In the genomic region with DNA sequence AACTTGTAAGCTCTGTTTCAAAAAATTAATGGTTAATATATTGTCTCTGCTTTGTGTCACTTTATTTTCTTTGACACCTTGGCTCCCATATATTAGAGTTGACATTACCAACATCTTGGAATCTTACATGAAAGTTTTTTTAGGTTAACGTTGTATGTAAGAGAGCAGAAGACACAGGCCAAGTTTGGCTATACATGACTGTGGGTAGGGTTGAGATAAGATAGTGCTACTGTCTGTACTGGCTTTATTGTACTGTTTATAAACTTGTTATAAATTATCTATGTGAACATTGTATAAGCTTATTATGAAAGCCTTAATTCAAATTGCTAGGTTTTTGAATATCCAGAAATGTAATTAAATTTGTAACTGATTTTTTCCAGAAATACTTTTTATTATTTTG, we compare ENCODE assay signal across 34 mouse cellular contexts.
"Had no signal": no experiment of that assay in that cellular context is flagged by ENCODE, and none has a peak within 500 bp of the region (broad histone marks: within the 10 kb centered on the region; RNA-seq: fewer than 3 reads in every experiment).

No protein-coding gene starts in this region.

- H3K4me2 ChIP-seq: heart, embryonic 11.5 days; heart, embryonic 12.5 days; heart, embryonic 13.5 days; heart, embryonic 15.5 days; hindbrain, embryonic 13.5 days; hindbrain, embryonic 14.5 days; hindbrain, embryonic 15.5 days; intestine, embryonic 15.5 days; kidney, embryonic 15.5 days had no signal

- H3K4me1 ChIP-seq: heart, embryonic 13.5 days; heart, embryonic 15.5 days; hindbrain, embryonic 13.5 days; hindbrain, embryonic 15.5 days; intestine, embryonic 15.5 days had no signal

- H3K27me3 ChIP-seq: heart, embryonic 12.5 days; heart, embryonic 13.5 days; heart, embryonic 15.5 days; hindbrain, embryonic 13.5 days; hindbrain, embryonic 15.5 days; intestine, embryonic 15.5 days; kidney, embryonic 15.5 days had no signal

- H3K9me3 ChIP-seq: heart, embryonic 10.5 days; heart, embryonic 12.5 days; heart, embryonic 13.5 days; heart, embryonic 15.5 days; hindbrain, embryonic 10.5 days; hindbrain, embryonic 13.5 days; hindbrain, embryonic 15.5 days; intestine, embryonic 15.5 days; kidney, embryonic 15.5 days had no signal

- H3K36me3 ChIP-seq: heart, embryonic 10.5 days; heart, embryonic 12.5 days; heart, embryonic 15.5 days; hindbrain, embryonic 10.5 days; hindbrain, embryonic 13.5 days; hindbrain, embryonic 15.5 days had no signal

- ATAC-seq: hindbrain, embryonic 16.5 days; hindbrain, postnatal 0 days; inflammation-experienced regulatory T-cells, adult 6 months; intestine, embryonic 15.5 days; intestine, embryonic 16.5 days; intestine, postnatal 0 days had no signal

- H3K9ac ChIP-seq: heart, embryonic 12.5 days; heart, embryonic 13.5 days; heart, embryonic 15.5 days; hindbrain, embryonic 13.5 days; hindbrain, embryonic 14.5 days; hindbrain, embryonic 15.5 days; intestine, embryonic 15.5 days; kidney, embryonic 15.5 days had no signal

- H3K4me3 ChIP-seq: heart, embryonic 10.5 days; heart, embryonic 12.5 days; heart, embryonic 13.5 days; heart, embryonic 15.5 days; hindbrain, embryonic 10.5 days; hindbrain, embryonic 13.5 days; hindbrain, embryonic 15.5 days; intestine, embryonic 15.5 days; kidney, embryonic 15.5 days; layer of hippocampus, adult 2 months had no signal

- H3K27ac ChIP-seq: heart, embryonic 10.5 days; heart, embryonic 13.5 days; heart, embryonic 15.5 days; hindbrain, embryonic 13.5 days; hindbrain, embryonic 14.5 days; hindbrain, embryonic 15.5 days; hindbrain, postnatal 0 days; intestine, embryonic 15.5 days; kidney, postnatal 0 days; layer of hippocampus, adult 2 months had no signal

- DNase-seq: heart, postnatal 10 days; heart, postnatal 14 days; heart, postnatal 36 days; heart, postnatal 4 days; kidney, adult 11 months; kidney, adult 18-20 months; kidney, adult 2 months; kidney, adult 8-10 months; kidney, adult 9 months; kidney, postnatal 10 days; kidney, postnatal 14 days; kidney, postnatal 25 days; kidney, postnatal 36 days; kidney, postnatal 4 days; layer of hippocampus, adult 9-11 months; layer of hippocampus, postnatal 36 days had no signal
